Mouse (Mus musculus) lung, postnatal 0 days (tissue): ENCODE measurements at regions not wholly inside any gene's neighbourhood (a gene's known extent, or its start where the extent isn't known, plus 50 kb on each side); places are given as distances from the start of the nearest gene placed in this dataset.

Source experiments
- ATAC-seq: fragments of 200-750 bp; cut with Nextera tagmentation; 2 replicates; pipeline ENCODE4 v1.8.0; 2017; ENCODE audit warnings: moderate library complexity
- DNase-seq: peaks from one replicate; pipeline ENCODE4 v3.0.0-alpha.2; 2016; ENCODE audit warnings: low spot score
- H3K27ac ChIP-seq: fragments of 300-500 bp; sonication (generic); 2 replicates; pipeline ENCODE4 v1.5.1; 2014; ENCODE audit warnings: antibody characterized with exemption, mild to moderate bottlenecking, low read length, mixed read lengths
- H3K27me3 ChIP-seq: fragments of 300-500 bp; sonication (generic); replicated peaks from 2 replicates; pipeline ENCODE4 v1.6.1; 2014; ENCODE audit warnings: low read length, mixed read lengths; ENCODE audit not compliant: insufficient read depth
- H3K36me3 ChIP-seq: fragments of 300-500 bp; sonication (generic); 2 replicates; pipeline ENCODE4 v1.6.1; 2014; ENCODE audit warnings: low read length, mixed read lengths; ENCODE audit not compliant: insufficient read depth
- H3K4me1 ChIP-seq: fragments of 300-500 bp; sonication (generic); 2 replicates; pipeline ENCODE4 v1.6.1; 2014; ENCODE audit warnings: antibody characterized with exemption, low read depth, low read length, mixed read lengths; ENCODE audit not compliant: insufficient read depth
- H3K4me2 ChIP-seq: fragments of 300-500 bp; sonication (generic); replicated peaks from 2 replicates; pipeline ENCODE4 v1.6.1; 2014; ENCODE audit warnings: low read depth, mild to moderate bottlenecking, low read length, moderate library complexity, mixed read lengths
- H3K4me3 ChIP-seq: fragments of 300-500 bp; sonication (generic); 2 replicates; pipeline ENCODE4 v1.5.1; 2014; ENCODE audit warnings: low read depth, low read length
- H3K9ac ChIP-seq: fragments of 300-500 bp; sonication (generic); replicated peaks from 2 replicates; pipeline ENCODE4 v1.6.1; 2014; ENCODE audit warnings: low read depth, mild to moderate bottlenecking
- H3K9me3 ChIP-seq: fragments of 300-500 bp; sonication (generic); 2 replicates; pipeline ENCODE4 v1.6.1; 2016; ENCODE audit warnings: low read length, mixed read lengths
- CTCF ChIP-seq: IDR thresholded peaks from 2 replicates; pipeline ENCODE4 v1.5.1; 2016; ENCODE audit warnings: antibody characterized with exemption, mild to moderate bottlenecking
- EP300 ChIP-seq: IDR thresholded peaks from 2 replicates; pipeline ENCODE4 v1.6.1; 2016; ENCODE audit warnings: antibody characterized with exemption, mild to moderate bottlenecking, control low read depth
- WGBS: fragments of 180-500 bp; shearing (Covaris S2); extraction: QIAGEN DNeasy Blood & Tissue Kit; methylation state at CpG from one replicate; pipeline ENCODE4 v1.1.7; 2014; 5-methylcytosine and 5-hydroxymethylcytosine counted together

DNA sequence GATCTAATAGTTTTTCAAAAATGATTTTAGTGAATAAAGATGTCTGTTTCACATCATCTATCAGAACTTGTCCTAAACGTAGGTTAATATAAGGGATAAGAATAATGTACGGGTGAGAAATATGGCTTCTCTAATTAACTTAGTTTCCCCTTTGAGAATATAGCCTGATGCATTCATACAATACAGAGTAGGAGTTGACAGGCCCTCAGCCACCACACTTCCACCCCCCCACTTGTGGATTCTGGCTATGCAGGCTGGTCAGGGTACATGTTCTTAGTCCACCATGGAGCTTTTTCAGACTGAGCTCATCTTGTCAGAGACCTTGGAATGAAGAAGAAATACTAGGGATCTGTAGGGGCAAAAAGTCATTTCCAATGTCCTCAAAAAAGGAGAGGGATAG is 80.1 kb downstream of the Anxa1 start:
- ATAC-seq (no peak), DNase-seq (no peak)
- H3K4me3 ChIP-seq, result no peak overlapping the region
- no peak overlapping the region for H3K9ac ChIP-seq
- no peaks in the 10 kb centered on the region for H3K27me3 ChIP-seq
- no peaks in the 10 kb centered on the region for H3K4me1 ChIP-seq
- no peak overlapping the region for H3K27ac ChIP-seq
- no peaks in the 10 kb centered on the region for H3K36me3 ChIP-seq
- 82% methylated on average over 2 of the region's 2 CpGs for WGBS
- H3K4me2 ChIP-seq, result no peak overlapping the region
- H3K9me3 ChIP-seq, result no peaks in the 10 kb centered on the region
- TF ChIP-seq EP300 (no peak), CTCF (no peak)

DNA sequence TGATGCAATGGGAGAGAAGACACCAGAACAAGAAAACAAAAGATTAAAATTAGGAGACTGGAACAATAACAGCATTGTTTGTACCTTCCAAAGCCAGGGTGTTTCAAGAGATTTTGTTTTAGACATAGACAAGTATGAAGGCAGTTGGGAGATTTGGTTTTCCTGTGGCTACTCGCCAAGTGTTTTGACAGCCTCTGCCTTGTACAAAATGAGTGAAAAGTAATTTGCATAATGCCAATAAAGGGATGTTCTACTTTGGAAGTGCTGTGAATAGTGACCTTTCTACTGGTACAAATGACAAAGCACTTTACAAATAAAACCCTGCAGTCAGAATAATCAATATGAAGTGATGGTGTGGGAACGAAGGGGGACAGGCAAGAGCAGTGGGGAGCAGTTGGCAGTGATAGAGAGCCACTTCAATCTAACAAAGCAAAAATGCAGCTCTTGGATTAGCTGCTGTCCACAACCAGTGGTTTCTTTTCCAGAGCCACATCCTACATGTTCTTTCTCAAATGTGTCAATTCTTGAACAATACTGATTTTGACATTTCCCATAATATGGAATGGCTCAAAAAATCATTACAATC is 90.6 kb downstream of the Anxa1 start:
- ATAC-seq (no peak), DNase-seq (no peak)
- Histone ChIP-seq H3K4me2 (no peak overlapping the region), H3K9ac (no peak overlapping the region), H3K27ac (no peak overlapping the region), H3K27me3 (no peaks in the 10 kb centered on the region), H3K4me1 (no peaks in the 10 kb centered on the region), H3K9me3 (no peaks in the 10 kb centered on the region), H3K4me3 (no peak overlapping the region), H3K36me3 (no peaks in the 10 kb centered on the region)
- 57% methylated on average over 2 of the region's 2 CpGs for WGBS
- TF ChIP-seq CTCF (no peak), EP300 (no peak)

DNA sequence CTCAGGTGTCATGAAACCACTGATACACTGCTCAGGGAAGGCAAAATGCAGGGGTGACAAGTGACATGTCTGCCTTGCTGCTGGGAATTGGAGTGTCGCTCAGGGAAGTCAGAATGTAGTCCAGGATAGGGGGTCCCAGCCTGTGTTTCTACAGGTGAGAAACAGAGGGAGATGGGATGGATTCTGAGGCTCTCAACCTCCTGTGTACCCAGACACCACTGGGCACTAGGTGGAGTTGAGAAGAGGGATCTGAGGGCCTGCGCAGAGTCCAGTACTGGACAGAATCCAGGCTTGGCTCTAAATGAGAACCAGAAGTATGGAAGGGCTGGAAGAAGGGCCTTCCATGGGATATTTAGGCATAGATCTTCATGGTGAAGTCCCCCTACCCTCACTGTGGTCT is 92.3 kb downstream of the Anxa1 start:
- Histone ChIP-seq H3K27ac (no peak overlapping the region), H3K4me3 (no peak overlapping the region), H3K27me3 (no peaks in the 10 kb centered on the region), H3K4me2 (no peak overlapping the region), H3K9ac (no peak overlapping the region), H3K9me3 (no peaks in the 10 kb centered on the region), H3K4me1 (no peaks in the 10 kb centered on the region), H3K36me3 (no peaks in the 10 kb centered on the region)
- ATAC-seq (no peak), DNase-seq (no peak)
- WGBS, result 82% methylated on average over 2 of the region's 2 CpGs
- TF ChIP-seq EP300 (no peak), CTCF (no peak)

- DNase-seq (no peak), ATAC-seq (no peak)
- Histone ChIP-seq H3K4me3 (no peak overlapping the region), H3K9ac (no peak overlapping the region), H3K4me2 (no peak overlapping the region), H3K27ac (no peak overlapping the region), H3K27me3 (no peaks in the 10 kb centered on the region), H3K36me3 (no peaks in the 10 kb centered on the region), H3K4me1 (no peaks in the 10 kb centered on the region), H3K9me3 (no peaks in the 10 kb centered on the region)
- 85% methylated on average over 4 of the region's 4 CpGs for WGBS
- TF ChIP-seq CTCF, result no peak
Measured at GRCm38 (mm10) chr19:20285188-20285587, 105.6 kb downstream of the Anxa1 start.

- Histone ChIP-seq H3K4me1 (no peaks in the 10 kb centered on the region), H3K4me3 (no peak overlapping the region), H3K27me3 (no peaks in the 10 kb centered on the region), H3K9ac (no peak overlapping the region), H3K9me3 (no peaks in the 10 kb centered on the region), H3K4me2 (no peak overlapping the region), H3K36me3 (no peaks in the 10 kb centered on the region), H3K27ac (no peak overlapping the region)
- no peak for DNase-seq
- WGBS, result 72% methylated on average over 2 of the region's 2 CpGs
- no peak for ATAC-seq
- TF ChIP-seq CTCF, result no peak
- TF ChIP-seq EP300, result no peak
Measured at GRCm38 (mm10) chr19:20283105-20283504, 107.6 kb downstream of the Anxa1 start.

DNA sequence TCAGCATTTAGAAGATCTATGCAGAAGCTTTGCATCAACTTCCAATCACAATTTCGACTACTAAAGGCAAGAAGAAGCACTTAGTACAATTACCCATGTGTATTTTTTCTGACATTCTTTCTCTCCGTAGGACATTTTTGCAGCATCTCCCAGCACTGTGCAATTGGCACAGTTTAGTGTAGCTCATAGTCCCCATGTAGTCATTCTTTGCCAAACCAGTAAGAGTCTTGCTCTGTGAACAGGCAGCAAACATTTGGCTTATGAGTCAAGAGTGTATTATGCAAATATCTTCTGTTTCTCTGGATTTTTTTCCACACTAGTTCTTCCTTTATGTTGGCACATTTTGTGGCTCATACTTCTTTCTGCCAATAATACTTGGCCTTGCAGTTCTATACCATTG is 129.2 kb downstream of the Anxa1 start:
- H3K36me3 ChIP-seq, result no peaks in the 10 kb centered on the region
- no peak overlapping the region for H3K27ac ChIP-seq
- H3K9me3 ChIP-seq, result no peaks in the 10 kb centered on the region
- DNase-seq, result no peak
- H3K4me1 ChIP-seq, result no peaks in the 10 kb centered on the region
- H3K9ac ChIP-seq, result no peak overlapping the region
- no peaks in the 10 kb centered on the region for H3K27me3 ChIP-seq
- no peak overlapping the region for H3K4me3 ChIP-seq
- TF ChIP-seq CTCF, result no peak
- no peak for TF ChIP-seq EP300
- no peak for ATAC-seq
- WGBS, result 69% methylated on average over 2 of the region's 2 CpGs
- H3K4me2 ChIP-seq, result no peak overlapping the region

DNA sequence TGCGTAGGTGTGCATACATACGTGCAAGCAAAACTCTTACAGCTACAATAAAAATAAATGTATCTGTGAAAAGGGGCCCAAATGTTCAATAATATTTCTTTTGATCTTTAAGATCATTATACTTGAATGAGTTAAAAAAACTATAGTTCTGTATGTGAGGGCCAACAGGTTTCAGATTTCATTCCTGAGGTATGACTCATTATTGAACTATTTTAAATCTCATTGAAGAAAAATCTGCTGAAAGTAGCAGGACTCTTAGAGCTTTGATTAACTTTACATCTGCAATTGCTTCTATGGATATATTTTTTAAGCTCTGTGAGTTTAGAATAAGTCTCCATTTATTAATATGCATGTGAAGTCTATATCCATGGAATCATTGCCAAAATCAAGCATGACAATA is 138.6 kb downstream of the Anxa1 start:
- no peak for ATAC-seq
- H3K4me1 ChIP-seq, result no peaks in the 10 kb centered on the region
- 71% methylated on average over 2 of the region's 2 CpGs for WGBS

More for the DNA sequence above, 138.6 kb downstream of the Anxa1 start:
- Histone ChIP-seq H3K27ac (no peak overlapping the region), H3K9ac (no peak overlapping the region), H3K4me2 (no peak overlapping the region), H3K27me3 (no peaks in the 10 kb centered on the region), H3K9me3 (no peaks in the 10 kb centered on the region), H3K4me3 (no peak overlapping the region), H3K36me3 (no peaks in the 10 kb centered on the region)
- TF ChIP-seq CTCF, result no peak
- no peak for DNase-seq
